ENCODE assay signal across 18 mouse cellular contexts in the genomic region with DNA sequence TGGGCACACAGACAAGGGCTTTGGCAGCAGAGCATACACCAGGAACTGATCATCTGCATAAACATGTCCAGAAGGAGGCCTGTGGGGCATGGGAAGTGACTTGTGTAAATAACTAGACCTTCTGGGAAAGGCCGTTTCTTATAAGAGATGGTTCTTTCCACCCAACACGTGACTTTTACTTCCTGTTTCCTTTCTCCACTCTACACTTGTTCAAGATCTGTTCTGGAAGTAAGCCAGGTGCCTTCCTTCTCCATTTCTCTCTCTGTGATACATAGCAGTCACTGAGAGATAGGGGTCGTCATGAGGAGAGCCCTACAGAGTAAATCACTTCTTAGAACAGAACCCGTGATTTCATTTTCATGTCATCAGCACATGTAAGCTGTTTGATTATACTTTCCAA.
"Had no signal": no experiment of that assay in that cellular context is flagged by ENCODE, and none has a peak within 500 bp of the region (broad histone marks: within the 10 kb centered on the region; RNA-seq: fewer than 3 reads in every experiment).

No protein-coding gene starts in this region.

- DNase-seq: kidney, adult 2 months; kidney, postnatal 25 days; layer of hippocampus, postnatal 36 days; liver, postnatal 0 days; lung, postnatal 36 days; midbrain, embryonic 14.5 days; right cerebral cortex, postnatal 4 days; thymus, adult 2 months; thymus, postnatal 14 days; thymus, postnatal 4 days had no signal

- H3K27me3 ChIP-seq: lung, embryonic 15.5 days had no signal

- H3K9ac ChIP-seq: liver, embryonic 14.5 days; liver, postnatal 0 days; lung, embryonic 15.5 days had no signal

- H3K4me2 ChIP-seq: liver, embryonic 11.5 days; lung, embryonic 15.5 days; midbrain, embryonic 11.5 days had no signal

- ATAC-seq: liver, postnatal 0 days had no signal

- H3K9me3 ChIP-seq: lung, embryonic 15.5 days had no signal

- H3K4me3 ChIP-seq: layer of hippocampus, adult 2 months; left cerebral cortex, adult 2 months; lung, embryonic 15.5 days had no signal

- H3K36me3 ChIP-seq: lung, embryonic 15.5 days had no signal

- H3K27ac ChIP-seq: kidney, postnatal 0 days; layer of hippocampus, adult 2 months; left cerebral cortex, adult 2 months; liver, embryonic 14.5 days; lung, embryonic 15.5 days; stomach, postnatal 0 days had no signal
